Mouse (Mus musculus) heart, adult 2 months (tissue): ENCODE data around the gene 3110082J24Rik. TPM values are rescaled to one million over a fixed set of nuclear protein-coding genes. Genes with fewer than 3 reads are reported as not detected.
A peak's percentile ranks its signal among the peaks of the same experiment; 100 is the strongest.

ENCODE experiments used
- DNase-seq, 2 experiments: peaks; one replicate each; pipeline ENCODE4 v3.0.0; 2021
- H3K27ac ChIP-seq: fragments of 200-600 bp; 2 replicates; pipeline ENCODE4 v1.8.1; 2022
- H3K27me3 ChIP-seq: fragments of 200-500 bp; 2 replicates; pipeline ENCODE4 v1.6.1; 2012; ENCODE audit warnings: mild to moderate bottlenecking, low read length, inconsistent platforms, mixed read lengths; ENCODE audit not compliant: control insufficient read depth, insufficient read depth
- H3K36me3 ChIP-seq: fragments of 200-500 bp; 2 replicates; pipeline ENCODE4 v1.6.1; 2012; ENCODE audit warnings: low read length, inconsistent platforms; ENCODE audit not compliant: control insufficient read depth, insufficient read depth
- H3K4me1 ChIP-seq: fragments of 200-500 bp; 2 replicates; pipeline ENCODE4 v1.6.1; 2011; ENCODE audit warnings: low read length; ENCODE audit not compliant: control insufficient read depth, insufficient read depth
- H3K4me3 ChIP-seq: fragments of 200-600 bp; 2 replicates; pipeline ENCODE4 v1.8.1; 2022
- H3K79me2 ChIP-seq: fragments of 200-500 bp; replicated peaks from 2 replicates; pipeline ENCODE4 v1.6.1; 2012; ENCODE audit warnings: mild to moderate bottlenecking, inconsistent platforms, low read length, moderate library complexity, mixed read lengths; ENCODE audit not compliant: control insufficient read depth, insufficient read depth
- H3K9ac ChIP-seq: fragments of 200-500 bp; 2 replicates; pipeline ENCODE4 v1.6.1; 2012; ENCODE audit warnings: low read depth, mild to moderate bottlenecking, control low read depth, inconsistent platforms, low read length, mixed read lengths
- CTCF ChIP-seq: fragments of 200-600 bp; IDR thresholded peaks from 2 replicates; pipeline ENCODE4 v1.8.1; 2022; ENCODE audit warnings: antibody characterized with exemption, mild to moderate bottlenecking, moderate library complexity
- EP300 ChIP-seq: fragments of 200-500 bp; IDR thresholded peaks from 2 replicates; pipeline ENCODE4 v1.6.1; 2011; ENCODE audit warnings: low read depth, low read length, control low read depth; ENCODE audit not compliant: insufficient read depth
- POLR2A ChIP-seq: fragments of 200-500 bp; IDR thresholded peaks from 2 replicates; pipeline ENCODE4 v1.6.1; 2011; ENCODE audit warnings: mild to moderate bottlenecking, low read depth, low read length, control low read depth; ENCODE audit not compliant: insufficient read depth
- WGBS: fragments of 180-500 bp; shearing (Covaris S2); methylation state at CpG from one replicate; pipeline ENCODE4 v1.1.7; 2018; 5-methylcytosine and 5-hydroxymethylcytosine counted together
- intact Hi-C: fragments of 180-260 bp; cut with DNase I; formaldehyde crosslinking; loops from one replicate; pipeline ENCODE4 v1.15.1; 2025
- long read RNA-seq: library from polyadenylated mRNA; stranded (forward); transcript quantifications from one replicate; pipeline ENCODE4 v2.0.0, GENCODE M21; 2021
- polyA plus RNA-seq: library from polyadenylated mRNA; depleted of rRNA; stranded (reverse); fragments of >200 nt; gene quantifications from 2 replicates; pipeline ENCODE4 v1.2.3, GENCODE M21; 2012; rRNA removed
- total RNA-seq, 2 experiments: library from RNA; stranded (reverse); gene quantifications; 2 replicates each; pipeline ENCODE4 v1.2.3; 2021

3110082J24Rik gene
- total RNA-seq (not detected), polyA plus RNA-seq (not detected in 2 replicates)
- long read RNA-seq, result 0 reads

DNA sequence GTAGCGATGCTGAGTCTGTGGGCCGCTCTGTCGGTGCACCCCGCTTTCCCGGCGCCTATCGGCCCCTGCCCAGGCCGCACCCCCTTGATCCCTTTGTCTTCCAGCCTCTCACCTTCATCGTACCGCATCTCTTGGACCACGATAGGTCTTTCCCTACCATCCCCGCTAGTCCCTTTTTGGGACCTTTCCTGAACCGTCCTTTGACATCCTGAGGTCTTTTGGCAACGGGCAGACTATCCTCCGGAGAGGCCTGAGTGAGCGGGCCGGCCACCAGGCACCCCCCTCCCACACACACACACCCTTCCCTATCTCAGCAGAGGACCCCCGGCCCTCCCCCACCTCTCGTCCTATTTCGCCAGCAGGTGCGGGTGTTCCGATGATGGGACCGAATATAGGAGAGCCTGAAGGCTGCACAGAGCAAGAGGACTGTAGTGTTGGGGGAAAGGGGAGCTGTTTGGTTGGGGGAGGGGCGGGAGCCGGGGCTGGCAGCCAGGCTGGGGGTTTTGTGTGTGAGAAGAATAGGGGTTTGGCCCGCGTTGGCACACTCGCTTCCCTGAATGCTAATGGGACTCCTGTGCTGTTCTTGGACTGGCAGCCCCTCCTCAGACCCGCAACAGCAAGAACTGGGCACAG lies at the start of gene 3110082J24Rik:
Gene 3110082J24Rik (minus strand): TSS at position 419 of the 633 bp plus-strand sequence.
- Histone ChIP-seq H3K4me1 (no peaks in the 10 kb centered on the region), H3K79me2 (no peaks in the 10 kb centered on the region), H3K27me3 (peaks cover 8% of the 10 kb centered on the region), H3K27ac (no peak within 1 kb of the TSS), H3K4me3 (peak within 1 kb of the TSS; percentile 44), H3K36me3 (no peaks in the 10 kb centered on the region), H3K9ac (0 out of 2 replicates have a peak within 1 kb of the TSS, but pooled peaks have one; percentile 13)
- intact Hi-C loops, result no loop called here
- 7% methylated on average over 29 of the region's 29 CpGs for WGBS
- DNase-seq, result peak in 1 of 2 experiments; percentile 14
- TF ChIP-seq POLR2A, result no peak

DNA sequence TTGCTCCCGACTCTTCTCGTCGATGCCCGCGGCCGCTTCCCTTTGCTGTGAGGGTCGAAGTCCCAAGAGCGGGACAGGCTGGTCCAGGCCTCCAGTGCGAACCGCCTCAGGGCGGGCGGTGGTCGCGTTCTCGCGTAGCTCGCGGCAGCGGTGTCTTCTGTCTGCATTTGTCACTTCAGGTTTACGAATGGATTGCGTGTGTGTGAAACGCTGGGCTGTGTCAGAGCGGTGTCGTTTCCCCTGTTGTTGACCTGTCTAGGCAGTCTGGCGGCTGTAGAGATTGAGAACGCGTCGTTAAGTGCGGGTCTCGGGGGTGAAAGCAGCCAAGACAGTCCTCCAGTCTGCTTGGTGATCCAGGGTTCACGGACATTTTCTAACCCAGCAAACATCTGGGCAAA lies 49.5 kb upstream of the 3110082J24Rik start:
- Histone ChIP-seq H3K9ac (peak overlapping the region; percentile 92), H3K36me3 (peaks cover 17% of the 10 kb centered on the region), H3K4me3 (peak overlapping the region; percentile 92), H3K79me2 (peaks cover 5% of the 10 kb centered on the region), H3K27ac (peak overlapping the region; percentile 98), H3K27me3 (no peaks in the 10 kb centered on the region), H3K4me1 (peaks cover 3% of the 10 kb centered on the region)
- TF ChIP-seq POLR2A (no peak), CTCF (no peak), EP300 (no peak)
- intact Hi-C loops, result loop anchor here (5.0 kb wide), 1 partner anchor 77 kb away; the partner anchor contains the start of gene Selenoi
- DNase-seq, result no peak
- under 1% methylated on average over 31 of the region's 31 CpGs for WGBS

DNA sequence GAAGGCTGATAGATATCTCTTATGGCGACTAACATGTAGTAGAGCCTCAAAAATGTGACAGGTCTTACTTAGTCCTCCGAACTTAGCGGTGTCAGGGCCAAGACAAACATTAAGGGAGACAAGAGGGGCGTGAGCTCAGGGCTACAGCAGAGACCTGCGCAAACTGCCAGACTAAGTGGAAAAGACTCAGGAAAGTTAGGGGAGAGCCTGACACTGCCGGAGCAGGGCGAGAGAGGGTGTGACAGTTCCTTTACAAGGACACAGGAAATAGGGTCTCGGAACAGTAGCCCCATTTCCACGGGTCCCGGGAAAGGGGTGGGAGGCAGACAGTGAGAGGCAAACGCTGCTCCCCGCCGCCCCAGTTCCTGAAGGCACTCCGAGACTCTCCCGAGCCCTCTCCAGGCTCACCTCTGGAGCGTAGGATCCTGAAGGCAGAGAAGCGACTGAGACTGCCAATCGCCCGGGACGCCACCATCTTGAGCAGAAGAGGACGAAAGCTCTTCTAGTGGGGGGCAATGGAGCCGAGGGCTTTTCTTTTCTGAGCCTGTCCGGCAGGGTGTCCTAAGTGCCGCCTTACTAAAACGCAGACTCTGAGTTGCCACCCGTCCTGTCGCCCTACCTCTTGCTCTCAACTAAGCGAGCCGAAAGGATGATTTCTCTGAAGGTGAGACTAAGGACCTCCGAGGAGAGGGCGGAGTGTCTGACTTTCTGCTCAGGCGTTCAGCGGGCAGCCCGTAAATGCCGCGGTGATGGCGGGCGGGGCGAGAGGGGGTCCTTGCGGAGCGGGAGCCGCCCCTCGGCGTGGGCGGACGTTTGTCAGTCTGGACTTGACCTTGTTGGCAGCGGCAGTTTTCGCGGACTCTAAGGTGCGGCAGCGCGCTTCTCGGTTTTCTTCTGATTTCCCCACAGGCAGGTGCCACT lies 48.8 kb upstream of the 3110082J24Rik start, which contains the start of the genes Hadha and Hadhb:
Gene Hadha (minus strand): TSS at position 689 of the 921 bp plus-strand sequence.
Gene Hadhb (plus strand): TSS at position 775 of the 921 bp plus-strand sequence.
- H3K4me1 ChIP-seq, result peaks cover 3% of the 10 kb centered on the region
- intact Hi-C loops, result loop anchor here (5.0 kb wide), 1 partner anchor 78 kb away; the partner anchor contains the start of gene Selenoi

DNA sequence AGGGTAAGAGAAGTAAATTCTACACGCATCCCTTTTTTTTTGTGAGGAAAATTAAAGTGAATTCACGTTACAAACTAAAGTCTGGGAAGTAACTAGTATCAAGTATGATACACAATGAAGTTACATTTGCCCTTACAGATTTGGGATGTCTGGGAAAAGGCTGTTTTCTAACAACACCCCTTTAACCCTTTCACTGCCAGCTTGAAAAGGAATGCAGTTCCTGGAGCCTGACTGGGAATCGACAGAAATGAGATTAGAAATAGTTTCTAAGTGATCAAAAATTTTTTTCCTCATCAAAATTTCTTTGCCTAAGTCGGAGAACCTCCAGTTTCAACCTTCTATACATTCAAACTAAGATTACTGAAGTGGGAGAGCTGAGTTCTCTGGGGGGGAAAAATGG lies 48.1 kb upstream of the 3110082J24Rik start:
- TF ChIP-seq CTCF, result no peak
- no peak for TF ChIP-seq POLR2A
- TF ChIP-seq EP300, result no peak
- Histone ChIP-seq H3K9ac (peak overlapping the region; percentile 93), H3K4me3 (peak overlapping the region; percentile 92), H3K27me3 (no peaks in the 10 kb centered on the region), H3K27ac (peak overlapping the region; percentile 98), H3K79me2 (peaks cover 6% of the 10 kb centered on the region; the same call in 1 of the 2 replicates), H3K36me3 (peaks cover 27% of the 10 kb centered on the region), H3K4me1 (peaks cover 2% of the 10 kb centered on the region)
- DNase-seq, result no peak
- intact Hi-C loops, result no loop called here
- 12% methylated on average over 4 of the region's 4 CpGs for WGBS

More for the DNA sequence above, 48.8 kb upstream of the 3110082J24Rik start, which contains the start of the genes Hadha and Hadhb:
- peaks cover 5% of the 10 kb centered on the region; the same call in 1 of the 2 replicates for H3K79me2 ChIP-seq
- DNase-seq, result peak; percentile 96 to 97
- peaks cover 22% of the 10 kb centered on the region for H3K36me3 ChIP-seq
- H3K4me3 ChIP-seq, result peak within 1 kb of the TSS; percentile 92
- TF ChIP-seq POLR2A, result peak; percentile 89
- peak; percentile 88 for TF ChIP-seq EP300
- TF ChIP-seq CTCF, result peak; percentile 27; the same call in 1 of the 2 replicates
- WGBS, result under 1% methylated on average over 53 of the region's 53 CpGs
- H3K9ac ChIP-seq, result peak within 1 kb of the TSS; percentile 93
- H3K27ac ChIP-seq, result peak within 1 kb of the TSS; percentile 98
- H3K27me3 ChIP-seq, result no peaks in the 10 kb centered on the region

DNA sequence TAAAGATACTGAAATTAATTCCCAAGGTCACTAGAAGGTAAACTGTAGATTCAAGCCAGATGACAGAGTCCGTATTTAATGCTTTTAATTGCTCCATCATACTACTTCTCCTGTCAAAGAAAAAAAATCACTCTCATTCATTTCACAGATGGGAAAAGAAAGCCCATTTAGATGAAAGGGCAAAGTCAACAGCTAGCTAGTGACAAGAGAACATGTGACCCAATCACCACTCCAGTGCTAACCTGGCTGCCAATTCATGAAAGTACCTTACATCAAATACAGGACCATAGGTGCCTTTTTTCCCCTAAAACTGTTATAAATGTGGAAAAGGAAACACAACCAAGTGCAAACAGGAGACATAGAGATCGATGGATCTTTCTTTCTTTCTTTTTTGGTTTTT lies 47.3 kb upstream of the 3110082J24Rik start:
- Histone ChIP-seq H3K36me3 (peaks cover 27% of the 10 kb centered on the region), H3K9ac (no peak overlapping the region), H3K4me1 (peaks cover 4% of the 10 kb centered on the region), H3K4me3 (peak overlapping the region; percentile 92; the same call in 1 of the 2 replicates), H3K27ac (peak overlapping the region; percentile 98), H3K79me2 (peaks cover 6% of the 10 kb centered on the region; the same call in 1 of the 2 replicates), H3K27me3 (no peaks in the 10 kb centered on the region)
- no peak for DNase-seq
- intact Hi-C loops, result no loop called here
- TF ChIP-seq EP300, result no peak
- TF ChIP-seq CTCF, result no peak
- no peak for TF ChIP-seq POLR2A
- 69% methylated on average over 2 of the region's 2 CpGs for WGBS
